Mouse (Mus musculus) stomach, postnatal 0 days (tissue): ENCODE measurements around the gene Pcgf6.

Experiments
- CTCF ChIP-seq: IDR thresholded peaks from 2 replicates; pipeline ENCODE4 v1.5.1; 2016; ENCODE audit warnings: antibody characterized with exemption, low read depth, mild to moderate bottlenecking, moderate library complexity
- EP300 ChIP-seq: optimal IDR thresholded peaks from 2 replicates; pipeline ENCODE3; 2016; ENCODE audit warnings: antibody characterized with exemption

- TF ChIP-seq CTCF (no peak), EP300 (no peak)
Measured at GRCm38 (mm10) chr19:46998168-46998870, 52.4 kb downstream of the Pcgf6 start.
